Mouse (Mus musculus) kidney, embryonic 15.5 days (tissue): Measurements from ENCODE around the gene Capn15. TPM values are rescaled to one million over a fixed set of nuclear protein-coding genes. Genes with fewer than 3 reads are reported as not detected.

ENCODE experiments used
- ATAC-seq: fragments of 200-750 bp; cut with Nextera tagmentation; replicated peaks from 2 replicates; pipeline ENCODE4 v1.8.0; 2017; ENCODE audit warnings: moderate TSS enrichment; ENCODE audit not compliant: low FRiP score
- H3K27ac ChIP-seq: fragments of 300-500 bp; sonication (generic); 2 replicates; pipeline ENCODE4 v1.5.1; 2015; ENCODE audit warnings: mild to moderate bottlenecking, inconsistent platforms
- H3K27me3 ChIP-seq: fragments of 300-500 bp; sonication (generic); 2 replicates; pipeline ENCODE4 v1.6.1; 2015; ENCODE audit warnings: inconsistent platforms
- H3K36me3 ChIP-seq: fragments of 300-500 bp; sonication (generic); 2 replicates; pipeline ENCODE4 v1.6.1; 2015; ENCODE audit warnings: inconsistent platforms
- H3K4me1 ChIP-seq: fragments of 300-500 bp; sonication (generic); 2 replicates; pipeline ENCODE4 v1.6.1; 2015; ENCODE audit warnings: inconsistent platforms
- H3K4me2 ChIP-seq: fragments of 300-500 bp; sonication (generic); 2 replicates; pipeline ENCODE4 v1.6.1; 2015; ENCODE audit warnings: moderate library complexity, mild to moderate bottlenecking, inconsistent platforms
- H3K4me3 ChIP-seq: fragments of 300-500 bp; sonication (generic); replicated peaks from 2 replicates; pipeline ENCODE4 v1.5.1; 2015; ENCODE audit warnings: mild to moderate bottlenecking, inconsistent platforms
- H3K9ac ChIP-seq: fragments of 300-500 bp; sonication (generic); 2 replicates; pipeline ENCODE4 v1.6.1; 2015; ENCODE audit warnings: mild to moderate bottlenecking, inconsistent platforms
- H3K9me3 ChIP-seq: fragments of 300-500 bp; sonication (generic); replicated peaks from 2 replicates; pipeline ENCODE4 v1.6.1; 2016; ENCODE audit warnings: inconsistent platforms
- WGBS: fragments of 180-500 bp; shearing (Covaris S2); methylation state at CpG from one replicate; pipeline ENCODE4 v1.1.7; 2015; ENCODE audit warnings: mixed read lengths; 5-methylcytosine and 5-hydroxymethylcytosine counted together
- polyA plus RNA-seq: library from polyadenylated mRNA; unstranded; fragments of >200 nt; fragmentation: Nextera tagmentation; extraction: Ambion mirVana; gene quantifications from 2 replicates; pipeline ENCODE4 v1.2.1, GENCODE M21; 2015

The Capn15 gene
- 22.7 and 31.6 TPM in 2 replicates for polyA plus RNA-seq

DNA sequence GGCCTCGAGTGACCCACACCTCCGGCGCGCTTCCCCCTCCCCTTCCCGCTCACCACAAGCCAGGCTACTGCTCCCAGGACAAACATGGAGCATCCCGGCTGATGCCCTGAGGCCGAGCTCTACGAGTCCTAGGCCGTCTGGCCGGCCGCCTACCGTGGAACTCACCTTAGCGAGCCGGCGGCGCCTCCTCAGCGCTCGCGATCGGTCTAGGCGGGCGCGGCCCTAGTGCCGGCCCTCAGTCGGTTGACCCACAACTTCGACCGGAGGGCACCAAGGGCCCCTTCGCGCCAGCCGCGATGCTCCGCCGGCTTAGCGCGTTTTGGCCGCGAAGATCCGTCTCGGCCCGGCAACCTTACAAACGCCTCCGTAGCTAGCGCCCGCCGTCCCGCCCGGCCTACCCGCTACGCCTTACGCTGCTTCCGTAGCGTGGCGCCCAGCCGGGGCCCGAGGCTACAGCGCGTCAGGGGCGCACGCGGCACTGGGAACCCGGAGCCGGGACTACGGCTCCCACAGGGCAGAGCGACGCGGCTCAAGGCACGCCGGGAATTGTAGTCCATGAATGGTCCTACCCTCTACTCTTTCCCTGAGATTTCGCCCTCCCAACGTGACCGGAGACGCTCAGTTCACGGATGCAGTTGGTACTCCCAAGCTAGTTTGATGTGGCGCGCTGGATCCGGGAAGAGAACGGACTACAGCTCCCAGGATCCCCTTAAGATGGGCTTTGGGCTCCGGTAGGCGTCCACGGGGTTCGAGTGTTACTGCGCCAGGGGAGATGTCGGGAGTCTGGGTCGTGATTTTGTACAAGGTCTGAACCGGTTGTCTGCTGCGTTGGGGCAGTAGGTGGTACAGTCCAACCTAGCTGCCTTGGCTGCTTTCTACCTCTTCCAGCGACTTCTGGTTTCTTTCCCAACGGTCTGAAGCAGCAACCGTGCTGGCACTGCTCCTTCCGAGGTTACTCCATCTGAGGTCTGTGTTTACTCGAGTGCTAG lies at the start of gene Capn15:
Capn15 (minus strand) TSS at position 491 of the 989 bp plus-strand sequence.
- Histone ChIP-seq H3K36me3 (peaks cover 18% of the 10 kb centered on the region), H3K4me1 (peaks cover 28% of the 10 kb centered on the region), H3K27ac (peak within 1 kb of the TSS; percentile 90), H3K9me3 (no peaks in the 10 kb centered on the region), H3K27me3 (no peaks in the 10 kb centered on the region), H3K9ac (peak within 1 kb of the TSS; percentile 91), H3K4me3 (peak within 1 kb of the TSS; percentile 87), H3K4me2 (peak within 1 kb of the TSS; percentile 90)
- ATAC-seq: peak; percentile 99
- under 1% methylated on average over 91 of the region's 91 CpGs for WGBS

DNA sequence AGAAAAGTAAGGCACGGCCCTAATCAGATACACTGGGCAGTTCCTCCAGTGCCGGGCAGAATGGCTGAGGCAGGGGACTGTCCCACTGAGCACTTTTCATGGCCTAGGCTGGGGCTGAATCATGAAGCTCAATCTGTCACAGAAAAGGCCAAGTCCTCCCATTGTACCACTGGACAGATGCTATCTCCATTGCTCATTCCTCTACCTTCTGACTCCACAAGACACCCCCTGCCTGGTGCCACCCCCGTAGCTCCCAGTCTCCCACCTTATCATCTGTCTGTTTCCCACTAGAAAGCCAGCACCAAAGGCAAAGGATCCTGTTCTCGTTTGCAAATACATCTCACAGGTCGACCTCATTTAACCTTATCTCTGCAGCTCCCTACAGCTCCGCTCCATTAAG lies 46.4 kb upstream of the Capn15 start:
- no peak for ATAC-seq
- WGBS: 77% methylated on average over 6 of the region's 6 CpGs

DNA sequence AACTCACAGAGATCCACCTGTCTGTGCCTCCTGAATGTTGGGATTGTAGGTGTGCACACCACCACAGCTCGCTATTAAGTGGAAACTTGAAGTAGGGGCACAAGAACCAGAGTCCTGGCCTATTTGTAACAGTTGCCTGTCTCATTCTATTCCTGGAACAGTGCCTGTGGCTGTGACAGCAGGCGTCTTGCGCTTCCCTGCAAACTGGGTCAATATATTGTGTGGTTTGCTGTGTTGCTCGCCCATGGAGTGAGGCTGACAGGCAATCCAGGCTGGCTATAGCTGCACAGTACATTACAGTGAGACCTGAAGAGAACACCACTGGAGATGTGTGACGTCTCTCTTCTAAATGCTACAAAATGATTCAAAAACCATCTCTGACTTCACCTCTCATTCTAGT lies 46.0 kb upstream of the Capn15 start:
- Histone ChIP-seq H3K4me1 (no peaks in the 10 kb centered on the region), H3K4me2 (no peak overlapping the region), H3K4me3 (no peak overlapping the region), H3K27me3 (no peaks in the 10 kb centered on the region), H3K9me3 (no peaks in the 10 kb centered on the region), H3K9ac (no peak overlapping the region), H3K27ac (no peak overlapping the region), H3K36me3 (peaks cover 12% of the 10 kb centered on the region; the same call in 1 of the 2 replicates)
- ATAC-seq: no peak
- WGBS: 96% methylated on average over 5 of the region's 5 CpGs

More for the DNA sequence above, 46.4 kb upstream of the Capn15 start:
- no peak overlapping the region for H3K9ac ChIP-seq
- H3K27me3 ChIP-seq: no peaks in the 10 kb centered on the region
- no peak overlapping the region for H3K4me3 ChIP-seq
- H3K4me1 ChIP-seq: no peaks in the 10 kb centered on the region
- H3K4me2 ChIP-seq: no peak overlapping the region
- H3K36me3 ChIP-seq: peaks cover 12% of the 10 kb centered on the region; the same call in 1 of the 2 replicates
- no peak overlapping the region for H3K27ac ChIP-seq
- no peaks in the 10 kb centered on the region for H3K9me3 ChIP-seq

DNA sequence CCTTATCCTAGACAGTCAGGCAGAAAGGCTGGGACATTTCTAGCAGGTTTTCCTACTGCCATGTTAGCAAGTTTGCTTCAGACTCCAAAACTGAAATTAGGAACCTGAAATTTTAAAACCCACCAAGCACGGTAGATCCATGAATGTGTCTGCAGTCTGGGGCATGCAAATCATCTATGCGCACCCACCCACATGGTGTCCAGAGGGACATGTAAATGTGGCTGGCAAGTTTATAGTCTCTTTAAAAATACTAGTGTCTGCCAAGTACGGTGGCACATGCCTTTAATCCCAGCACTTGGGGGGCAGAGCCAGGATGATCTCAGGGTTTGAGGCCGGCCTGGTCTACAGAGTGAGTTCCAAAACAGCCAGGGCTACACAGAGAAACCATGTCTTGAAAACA lies 42.7 kb upstream of the Capn15 start:
- Histone ChIP-seq H3K9ac (no peak overlapping the region), H3K4me2 (no peak overlapping the region), H3K9me3 (no peaks in the 10 kb centered on the region), H3K4me3 (no peak overlapping the region), H3K36me3 (peaks cover 15% of the 10 kb centered on the region), H3K4me1 (no peaks in the 10 kb centered on the region), H3K27me3 (no peaks in the 10 kb centered on the region), H3K27ac (no peak overlapping the region)
- 87% methylated on average over 4 of the region's 4 CpGs for WGBS
- ATAC-seq: no peak

DNA sequence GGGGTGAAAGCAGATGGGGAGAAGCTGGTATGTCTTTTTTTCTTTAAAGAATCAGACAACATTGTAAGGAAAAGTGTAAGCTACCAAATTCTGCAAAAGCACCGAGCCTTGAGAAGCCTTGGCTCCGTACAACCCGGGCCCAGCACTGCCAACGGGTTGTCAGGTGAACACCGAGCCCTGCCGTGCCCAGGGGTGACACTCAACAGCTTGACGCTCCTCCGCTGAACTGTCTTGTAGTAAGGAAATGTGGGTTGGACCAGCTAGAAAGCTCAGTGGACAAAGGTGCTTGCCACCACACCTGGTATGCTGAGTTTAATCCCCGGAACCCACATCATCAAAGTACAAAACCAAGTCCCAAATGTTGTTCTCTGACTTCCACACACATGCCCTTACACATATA lies 39.1 kb upstream of the Capn15 start:
- Histone ChIP-seq H3K4me2 (no peak overlapping the region), H3K27ac (no peak overlapping the region), H3K4me1 (peaks cover 5% of the 10 kb centered on the region; the same call in 1 of the 2 replicates), H3K9ac (no peak overlapping the region), H3K9me3 (no peaks in the 10 kb centered on the region), H3K4me3 (no peak overlapping the region), H3K36me3 (peaks cover 15% of the 10 kb centered on the region), H3K27me3 (no peaks in the 10 kb centered on the region)
- WGBS: 95% methylated on average over 9 of the region's 9 CpGs
- no peak for ATAC-seq

DNA sequence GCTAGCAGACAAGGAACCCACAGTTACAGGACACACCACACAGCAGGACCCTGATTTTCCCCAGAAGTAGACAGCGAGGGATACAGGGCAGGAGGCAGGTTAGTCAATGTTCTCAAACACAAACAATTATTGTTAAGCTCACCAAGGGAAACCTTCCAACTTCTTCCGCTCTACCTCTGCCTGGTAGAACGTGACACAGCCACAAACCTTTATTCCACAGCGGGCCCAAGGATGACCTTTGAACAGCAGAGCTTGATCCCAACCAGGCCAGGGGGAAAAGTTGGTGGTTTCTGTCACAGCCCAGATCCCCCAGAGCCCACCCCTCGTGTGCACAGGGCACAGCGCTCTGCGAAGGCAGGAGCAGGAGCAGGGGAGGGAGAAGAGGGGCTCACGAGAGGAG lies 38.4 kb upstream of the Capn15 start:
- Histone ChIP-seq H3K27ac (0 out of 2 replicates have a peak overlapping the region, but pooled peaks have one; percentile 46), H3K27me3 (no peaks in the 10 kb centered on the region), H3K36me3 (peaks cover 15% of the 10 kb centered on the region), H3K4me1 (peaks cover 5% of the 10 kb centered on the region; the same call in 1 of the 2 replicates), H3K4me2 (no peak overlapping the region), H3K9me3 (no peaks in the 10 kb centered on the region), H3K4me3 (no peak overlapping the region), H3K9ac (no peak overlapping the region)
- WGBS: 89% methylated on average over 8 of the region's 8 CpGs
- ATAC-seq: no peak

DNA sequence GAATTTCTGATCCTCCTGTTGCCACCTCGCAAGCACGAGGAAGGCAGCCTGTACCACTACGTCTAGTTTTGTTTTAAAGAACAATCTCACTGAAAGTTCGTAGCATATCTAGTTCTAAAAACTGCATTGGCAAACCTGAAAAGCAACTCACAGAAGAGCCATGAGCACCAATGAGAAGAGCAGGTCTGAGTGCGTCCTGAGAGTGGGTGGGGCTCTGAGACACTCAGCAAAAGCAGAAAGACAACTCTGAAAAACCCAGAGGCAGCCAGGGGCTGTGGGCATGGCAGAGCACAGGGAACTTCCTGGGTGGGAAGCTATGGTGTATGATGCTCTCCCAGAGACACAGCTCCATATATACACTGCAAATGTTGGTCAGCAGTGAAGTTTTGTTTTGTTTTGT lies 37.6 kb upstream of the Capn15 start:
- Histone ChIP-seq H3K9me3 (no peaks in the 10 kb centered on the region), H3K4me2 (no peak overlapping the region), H3K4me1 (peaks cover 5% of the 10 kb centered on the region; the same call in 1 of the 2 replicates), H3K4me3 (no peak overlapping the region), H3K27ac (no peak overlapping the region), H3K36me3 (peaks cover 15% of the 10 kb centered on the region), H3K9ac (no peak overlapping the region), H3K27me3 (no peaks in the 10 kb centered on the region)
- ATAC-seq: no peak
- WGBS: 91% methylated on average over 5 of the region's 5 CpGs

DNA sequence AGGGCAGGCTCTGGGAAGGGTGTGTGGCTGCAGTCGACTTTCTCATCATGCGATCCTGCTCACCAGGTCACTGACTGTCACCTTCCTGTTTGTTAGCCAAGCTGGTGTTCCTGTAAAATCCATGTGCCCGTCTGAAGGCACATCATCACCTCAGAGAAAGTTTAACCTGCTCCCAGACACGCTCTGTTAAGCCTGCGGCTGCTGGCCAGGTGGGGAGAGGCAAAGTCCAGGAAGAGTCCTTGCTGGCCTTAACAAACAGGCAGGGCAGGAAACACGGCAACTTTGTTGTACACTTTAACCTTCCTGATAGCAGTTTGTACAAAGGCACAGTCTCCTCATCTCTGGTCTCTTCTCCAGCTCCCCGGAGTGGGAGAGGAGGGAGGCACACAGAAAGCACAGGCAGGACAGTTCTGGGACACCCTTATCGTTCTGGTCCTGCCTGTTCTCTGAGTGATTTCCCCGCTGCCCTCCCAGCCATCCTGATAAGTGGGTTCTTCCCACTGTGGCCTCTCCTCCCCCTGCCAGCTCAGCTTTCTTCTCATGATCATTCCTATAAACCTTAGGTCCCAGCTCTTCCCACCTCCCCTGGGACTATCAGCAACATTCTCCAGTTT lies 36.2 kb upstream of the Capn15 start:
- Histone ChIP-seq H3K4me1 (peaks cover 5% of the 10 kb centered on the region; the same call in 1 of the 2 replicates), H3K9me3 (no peaks in the 10 kb centered on the region), H3K27ac (peak overlapping the region; percentile 86), H3K4me3 (no peak overlapping the region), H3K27me3 (no peaks in the 10 kb centered on the region), H3K36me3 (peaks cover 19% of the 10 kb centered on the region), H3K9ac (no peak overlapping the region), H3K4me2 (peak overlapping the region; percentile 18; the same call in 1 of the 2 replicates)
- 48% methylated on average over 9 of the region's 9 CpGs for WGBS
- ATAC-seq: peak; percentile 86

DNA sequence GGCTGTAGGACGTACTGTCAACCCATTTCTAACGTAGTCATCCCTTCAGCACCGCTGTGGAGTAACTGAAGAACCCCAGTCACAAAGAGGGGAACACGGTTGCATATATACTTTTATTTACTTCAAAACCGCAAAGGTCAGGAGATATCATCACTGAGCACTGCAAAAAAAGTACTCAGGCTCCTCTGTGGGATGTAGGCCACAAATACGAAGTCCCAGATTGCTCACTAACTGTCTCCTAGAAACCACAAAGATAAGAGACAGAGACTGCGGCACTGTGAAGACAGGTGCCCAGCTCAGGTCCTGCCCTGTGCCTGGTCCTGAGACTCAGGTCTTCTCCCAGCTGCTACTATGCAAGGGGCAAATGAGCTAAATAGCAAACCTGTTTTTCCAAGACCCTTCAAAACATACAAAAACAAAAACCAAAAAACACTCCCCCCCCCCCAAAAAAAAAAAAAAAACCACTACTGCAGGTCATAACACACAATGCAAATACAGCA lies 35.3 kb upstream of the Capn15 start:
- Histone ChIP-seq H3K4me2 (0 out of 2 replicates have a peak overlapping the region, but pooled peaks have one; percentile 18), H3K27ac (peak overlapping the region; percentile 86), H3K4me3 (0 out of 2 replicates have a peak overlapping the region, but pooled peaks have one; percentile 7), H3K4me1 (peaks cover 5% of the 10 kb centered on the region; the same call in 1 of the 2 replicates), H3K9ac (no peak overlapping the region), H3K36me3 (peaks cover 17% of the 10 kb centered on the region), H3K9me3 (no peaks in the 10 kb centered on the region), H3K27me3 (no peaks in the 10 kb centered on the region)
- no peak for ATAC-seq
- WGBS: 88% methylated on average over 7 of the region's 7 CpGs

DNA sequence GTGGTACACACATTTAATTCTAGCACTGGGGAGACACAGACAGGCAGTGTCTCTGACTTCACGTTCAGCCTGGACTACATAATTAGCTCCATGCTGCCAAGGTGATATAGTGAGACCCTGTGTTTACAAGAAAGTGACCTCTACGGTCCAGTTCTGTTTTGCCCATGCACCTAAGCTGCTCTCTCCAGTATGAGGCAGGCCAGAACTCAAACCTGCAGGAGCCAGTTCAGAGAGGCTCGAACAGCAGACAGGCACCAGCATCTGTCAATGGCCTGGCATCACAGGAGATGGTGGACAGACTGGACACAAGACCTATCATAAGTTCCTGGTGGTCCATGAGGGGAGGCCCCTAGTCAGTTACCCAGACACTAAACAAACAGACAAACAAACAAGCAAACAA lies 32.8 kb upstream of the Capn15 start:
- Histone ChIP-seq H3K36me3 (peaks cover 29% of the 10 kb centered on the region), H3K27me3 (no peaks in the 10 kb centered on the region), H3K9me3 (no peaks in the 10 kb centered on the region), H3K27ac (0 out of 2 replicates have a peak overlapping the region, but pooled peaks have one; percentile 9), H3K9ac (no peak overlapping the region), H3K4me1 (peaks cover 5% of the 10 kb centered on the region; the same call in 1 of the 2 replicates), H3K4me2 (no peak overlapping the region), H3K4me3 (no peak overlapping the region)
- ATAC-seq: no peak
- 70% methylated on average over 3 of the region's 3 CpGs for WGBS

DNA sequence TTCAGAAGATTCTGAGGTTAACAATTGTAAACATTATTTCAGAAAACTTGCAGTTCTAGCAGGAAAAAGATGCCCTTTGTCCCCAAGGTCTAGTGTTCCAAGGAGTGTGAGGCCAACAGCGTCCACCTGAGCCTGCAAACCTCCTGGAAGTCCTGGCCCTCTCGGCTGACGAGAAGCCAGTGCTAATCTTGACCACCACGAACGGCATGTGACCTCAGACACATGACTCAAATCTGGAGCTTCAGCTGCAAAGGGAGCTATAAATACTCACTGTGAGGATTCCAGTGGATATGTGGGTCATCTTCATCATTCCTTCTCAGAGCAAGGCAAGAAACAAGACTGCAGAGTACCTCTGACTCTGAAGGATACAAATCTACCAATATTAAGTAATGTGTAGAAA lies 32.4 kb upstream of the Capn15 start:
- no peaks in the 10 kb centered on the region for H3K27me3 ChIP-seq
- H3K9me3 ChIP-seq: no peaks in the 10 kb centered on the region
- no peak for ATAC-seq
- peaks cover 5% of the 10 kb centered on the region; the same call in 1 of the 2 replicates for H3K4me1 ChIP-seq
- H3K36me3 ChIP-seq: peaks cover 31% of the 10 kb centered on the region
- no peak overlapping the region for H3K4me2 ChIP-seq
- WGBS: 71% methylated on average over 5 of the region's 5 CpGs
- no peak overlapping the region for H3K9ac ChIP-seq
- no peak overlapping the region for H3K4me3 ChIP-seq
- H3K27ac ChIP-seq: 0 out of 2 replicates have a peak overlapping the region, but pooled peaks have one; percentile 9
